Mouse (Mus musculus) liver, adult 2 months (tissue): ENCODE measurements around the gene Elp4. TPM values are rescaled to one million over a fixed set of nuclear protein-coding genes. Genes with fewer than 3 reads are reported as not detected.

ENCODE experiments used
- DNase-seq: peaks from one replicate; pipeline ENCODE4 v3.0.0-alpha.2; 2011; ENCODE audit warnings: low read depth, low spot score; ENCODE audit errors: extremely low read depth
- H3K27ac ChIP-seq: fragments of 200-500 bp; replicated peaks from 2 replicates; pipeline ENCODE4 v1.5.1; 2012; ENCODE audit warnings: low read depth, mild to moderate bottlenecking, control low read depth, inconsistent platforms, low read length; ENCODE audit not compliant: insufficient read depth
- H3K27me3 ChIP-seq: fragments of 200-500 bp; 2 replicates; pipeline ENCODE4 v1.6.1; 2012; ENCODE audit warnings: mild to moderate bottlenecking, moderate library complexity, low read length, inconsistent platforms; ENCODE audit not compliant: control insufficient read depth, insufficient read depth
- H3K36me3 ChIP-seq: fragments of 200-500 bp; 2 replicates; pipeline ENCODE4 v1.6.1; 2012; ENCODE audit warnings: low read length, inconsistent platforms; ENCODE audit not compliant: control insufficient read depth, insufficient read depth
- H3K4me1 ChIP-seq: fragments of 200-500 bp; 2 replicates; pipeline ENCODE4 v1.6.1; 2011; ENCODE audit warnings: low read length; ENCODE audit not compliant: control insufficient read depth, insufficient read depth
- H3K4me3 ChIP-seq: fragments of 200-500 bp; 2 replicates; pipeline ENCODE4 v1.5.1; 2011; ENCODE audit warnings: low read depth, mild to moderate bottlenecking, control low read depth, low read length, moderate library complexity; ENCODE audit not compliant: insufficient read depth
- H3K79me2 ChIP-seq: fragments of 200-500 bp; 2 replicates; pipeline ENCODE4 v1.6.1; 2012; ENCODE audit warnings: inconsistent platforms, mild to moderate bottlenecking, low read length, moderate library complexity; ENCODE audit not compliant: control insufficient read depth, insufficient read depth
- H3K9ac ChIP-seq: fragments of 200-500 bp; 2 replicates; pipeline ENCODE4 v1.6.1; 2012; ENCODE audit warnings: low read depth, mild to moderate bottlenecking, control low read depth, inconsistent platforms, low read length
- CTCF ChIP-seq: fragments of 200-500 bp; IDR thresholded peaks from 2 replicates; pipeline ENCODE4 v1.5.1; 2011; ENCODE audit warnings: low read depth, low read length, control low read depth
- POLR2A ChIP-seq: fragments of 200-500 bp; IDR thresholded peaks from 2 replicates; pipeline ENCODE4 v1.6.1; 2011; ENCODE audit warnings: low read length, control low read depth; ENCODE audit not compliant: insufficient read depth; ENCODE audit errors: extremely low read depth
- WGBS: fragments of 180-500 bp; shearing (Covaris S2); methylation state at CpG from one replicate; pipeline ENCODE4 v1.1.7; 2018; 5-methylcytosine and 5-hydroxymethylcytosine counted together
- polyA plus RNA-seq: library from polyadenylated mRNA; depleted of rRNA; stranded (reverse); fragments of >200 nt; gene quantifications from 2 replicates; pipeline ENCODE4 v1.2.3, GENCODE M21; 2012
- total RNA-seq: library from RNA; depleted of rRNA; stranded (reverse); fragments of >200 nt; gene quantifications from 2 replicates; pipeline ENCODE4 v1.2.3, GENCODE M21; 2014

Elp4 gene
- total and polyA plus RNA-seq, 2 experiments: 7.7 to 16.2 TPM

- H3K9ac ChIP-seq: no peak overlapping the region
- no peak overlapping the region for H3K27ac ChIP-seq
- peak; percentile 57 for DNase-seq
- no peak overlapping the region for H3K4me3 ChIP-seq
- no peaks in the 10 kb centered on the region; the same call in 1 of the 2 replicates for H3K36me3 ChIP-seq
- H3K4me1 ChIP-seq: peaks cover 3% of the 10 kb centered on the region; the same call in 1 of the 2 replicates
- no peak for TF ChIP-seq POLR2A
- TF ChIP-seq CTCF: no peak
- H3K79me2 ChIP-seq: no peaks in the 10 kb centered on the region
- no peaks in the 10 kb centered on the region for H3K27me3 ChIP-seq
Measured at GRCm38 (mm10) chr2:105797842-105798241, 106.5 kb downstream of the Elp4 start.

- no peaks in the 10 kb centered on the region; the same call in 1 of the 2 replicates for H3K36me3 ChIP-seq
- H3K9ac ChIP-seq: no peak overlapping the region
- no peak overlapping the region for H3K27ac ChIP-seq
- H3K27me3 ChIP-seq: no peaks in the 10 kb centered on the region
- DNase-seq: no peak
- TF ChIP-seq CTCF (no peak), POLR2A (no peak)
- no peaks in the 10 kb centered on the region for H3K79me2 ChIP-seq
- H3K4me3 ChIP-seq: no peak overlapping the region
- H3K4me1 ChIP-seq: no peaks in the 10 kb centered on the region; the same call in 1 of the 2 replicates
Measured at GRCm38 (mm10) chr2:105796101-105796500, 108.3 kb downstream of the Elp4 start.

DNA sequence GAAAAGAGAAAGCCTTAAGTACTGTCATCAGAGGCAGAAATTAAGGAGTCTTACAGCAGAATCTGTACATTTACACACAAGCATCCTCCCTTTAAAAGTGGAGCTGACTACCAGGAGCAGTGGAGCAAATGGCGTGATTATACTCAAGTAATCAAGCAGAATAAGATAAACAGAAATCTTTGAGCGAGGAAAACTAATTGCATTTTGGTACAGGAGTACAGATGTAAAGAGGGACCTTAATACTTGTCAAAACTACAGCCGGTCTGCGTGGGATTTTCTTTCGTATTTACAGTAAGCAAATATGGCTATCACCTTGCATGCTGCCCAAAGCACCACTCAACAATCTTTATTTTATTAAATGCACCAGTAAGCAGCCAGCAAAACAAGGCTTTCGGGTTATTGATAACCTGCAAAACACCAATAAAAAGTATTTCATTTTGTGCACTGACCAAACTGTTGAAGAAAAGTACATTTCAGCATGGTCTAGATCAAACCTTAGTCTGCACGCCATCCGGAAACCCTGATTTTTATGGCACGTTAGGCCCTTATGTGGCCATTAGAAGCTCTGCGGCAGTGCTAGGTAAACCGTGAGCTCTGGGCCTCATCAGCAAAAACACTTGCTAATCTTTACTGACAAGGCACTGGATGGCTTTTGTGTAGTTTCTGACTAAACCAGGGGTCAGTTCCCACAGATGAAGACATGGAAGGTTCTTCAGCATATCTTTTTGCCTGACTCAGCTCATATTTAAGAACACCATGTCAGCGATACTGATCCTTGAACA, 111.8 kb downstream of the Elp4 start:
- no peak overlapping the region for H3K9ac ChIP-seq
- TF ChIP-seq POLR2A (no peak), CTCF (no peak)
- H3K79me2 ChIP-seq: no peaks in the 10 kb centered on the region
- H3K27ac ChIP-seq: no peak overlapping the region
- DNase-seq: no peak
- H3K36me3 ChIP-seq: no peaks in the 10 kb centered on the region; the same call in 1 of the 2 replicates
- WGBS: 94% methylated on average over 12 of the region's 12 CpGs
- no peaks in the 10 kb centered on the region for H3K27me3 ChIP-seq
- no peaks in the 10 kb centered on the region for H3K4me1 ChIP-seq
- H3K4me3 ChIP-seq: no peak overlapping the region

DNA sequence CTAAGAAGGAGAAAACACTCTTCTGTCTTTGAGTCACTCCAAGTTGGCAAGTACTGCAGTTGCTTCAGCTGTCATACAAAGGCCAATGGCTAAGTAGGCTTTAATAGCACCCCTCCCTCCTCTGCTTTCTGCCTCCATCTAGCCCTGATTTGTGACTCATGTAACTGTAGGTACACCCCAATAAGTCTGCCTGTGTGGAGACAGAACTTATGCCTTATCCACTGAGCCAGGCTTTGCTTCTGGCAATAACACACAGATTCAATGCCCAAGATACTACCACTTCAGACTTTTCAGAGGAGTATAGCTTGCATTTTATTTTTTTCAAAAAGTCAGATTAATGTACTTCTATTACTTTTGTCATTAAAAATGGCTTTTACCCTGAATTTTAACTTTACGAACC, 114.4 kb downstream of the Elp4 start:
- TF ChIP-seq CTCF (no peak), POLR2A (no peak)
- H3K36me3 ChIP-seq: no peaks in the 10 kb centered on the region; the same call in 1 of the 2 replicates
- H3K27ac ChIP-seq: no peak overlapping the region
- no peak overlapping the region for H3K4me3 ChIP-seq
- no peaks in the 10 kb centered on the region for H3K4me1 ChIP-seq
- no peak overlapping the region for H3K9ac ChIP-seq
- DNase-seq: no peak
- H3K27me3 ChIP-seq: no peaks in the 10 kb centered on the region
- WGBS: 98% methylated on average over 1 of the region's 1 CpGs
- no peaks in the 10 kb centered on the region for H3K79me2 ChIP-seq

DNA sequence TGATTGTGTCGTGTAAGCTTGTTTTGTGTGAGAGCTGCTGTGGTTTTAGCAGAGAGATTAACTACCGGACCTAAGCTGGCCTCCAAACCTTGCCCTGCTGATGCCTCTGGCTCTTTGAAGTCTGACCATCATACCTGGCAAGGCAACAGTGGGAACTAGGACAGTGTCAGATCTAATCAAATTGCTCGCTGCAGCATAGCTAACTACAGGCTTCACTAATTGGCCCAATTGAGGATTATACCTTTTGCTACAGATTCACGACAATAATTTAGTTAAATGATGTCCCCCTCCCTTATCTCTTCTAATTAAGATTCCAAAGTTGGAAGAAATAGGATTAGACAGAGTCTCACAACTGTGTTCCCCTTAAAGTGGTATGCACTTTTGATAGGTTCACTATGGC, 116.6 kb downstream of the Elp4 start:
- Histone ChIP-seq H3K9ac (no peak overlapping the region), H3K4me1 (no peaks in the 10 kb centered on the region), H3K36me3 (no peaks in the 10 kb centered on the region; the same call in 1 of the 2 replicates), H3K27ac (no peak overlapping the region), H3K4me3 (no peak overlapping the region), H3K79me2 (no peaks in the 10 kb centered on the region), H3K27me3 (no peaks in the 10 kb centered on the region)
- WGBS: 88% methylated on average over 4 of the region's 4 CpGs
- DNase-seq: no peak
- TF ChIP-seq CTCF: no peak
- TF ChIP-seq POLR2A: no peak

DNA sequence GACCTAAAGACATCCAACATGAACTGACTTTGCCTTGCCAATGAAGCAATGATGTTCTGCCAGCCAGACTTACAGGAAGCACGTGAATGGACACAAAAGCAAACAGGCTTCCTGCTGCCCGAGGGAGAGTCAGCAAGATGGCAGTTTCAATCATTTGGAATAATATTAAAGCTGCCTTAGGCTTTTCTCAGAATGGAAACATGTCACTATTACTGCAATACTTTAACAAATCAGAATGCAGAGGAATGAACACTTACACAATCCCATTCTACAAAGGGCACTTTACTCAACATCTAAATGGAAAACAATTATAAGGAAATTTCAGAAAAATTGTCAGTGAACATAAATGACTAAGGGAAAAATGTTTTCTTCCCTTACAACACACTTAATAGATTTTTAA, 117.4 kb downstream of the Elp4 start:
- no peak overlapping the region for H3K27ac ChIP-seq
- H3K4me3 ChIP-seq: no peak overlapping the region
- no peaks in the 10 kb centered on the region for H3K36me3 ChIP-seq
- no peaks in the 10 kb centered on the region for H3K27me3 ChIP-seq
- H3K4me1 ChIP-seq: no peaks in the 10 kb centered on the region
- 15% methylated on average over 2 of the region's 2 CpGs for WGBS
- TF ChIP-seq POLR2A (no peak), CTCF (no peak)
- H3K79me2 ChIP-seq: no peaks in the 10 kb centered on the region
- no peak overlapping the region for H3K9ac ChIP-seq
- DNase-seq: peak; percentile 28
